Mouse (Mus musculus) lung, adult 2 months (tissue): ENCODE measurements around the gene Gm20481.

ENCODE experiments used
- CTCF ChIP-seq: fragments of 200-500 bp; IDR thresholded peaks from 2 replicates; pipeline ENCODE4 v1.5.1; 2011; ENCODE audit warnings: mild to moderate bottlenecking, low read length, control low read depth; ENCODE audit not compliant: insufficient read depth
- POLR2A ChIP-seq: fragments of 200-500 bp; IDR thresholded peaks from 2 replicates; pipeline ENCODE4 v1.6.1; 2011; ENCODE audit warnings: low read depth, mild to moderate bottlenecking, control low read depth, low read length, borderline replicate concordance; ENCODE audit errors: extremely low read depth

GRCm38 (mm10) chr17:34997142-34997483 is 27.4 kb downstream of the Gm20481 start:
- TF ChIP-seq CTCF (no peak), POLR2A (no peak)
